Mouse (Mus musculus) layer of hippocampus, adult 11-12 months (tissue): Measurements from ENCODE around the gene H2al1k.
"Not testable (repeated sequence)": the region's sequence is repeated elsewhere in the genome, so short reads cannot be mapped to it uniquely, and the experiment has no call there.

Experiments
- DNase-seq: peaks from one replicate; pipeline ENCODE4 v3.0.0; 2022; ENCODE audit warnings: low spot score

Gene H2al1k

DNA sequence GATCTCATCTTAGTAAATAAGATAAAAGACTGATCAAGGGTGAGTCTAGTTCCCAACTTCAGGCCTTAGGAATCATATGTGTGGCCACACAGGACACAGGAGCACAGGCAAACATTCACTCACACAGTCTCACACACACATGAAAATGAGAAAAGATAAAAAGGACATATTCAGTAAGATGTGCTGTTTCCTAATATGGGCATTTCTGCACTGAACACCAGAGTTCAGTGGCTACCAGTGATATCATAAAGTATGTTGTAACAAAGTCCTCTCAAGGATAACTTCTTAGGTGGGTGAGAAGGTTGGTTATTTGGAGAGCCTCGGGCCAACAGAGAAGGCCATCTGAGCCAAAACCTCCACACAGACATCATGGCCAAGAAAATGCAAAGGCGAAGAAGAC is at the start of gene H2al1k:
TSS of gene H2al1k (plus strand) at position 301 of the 400 bp plus-strand sequence.
- DNase-seq: not testable (repeated sequence)

DNA sequence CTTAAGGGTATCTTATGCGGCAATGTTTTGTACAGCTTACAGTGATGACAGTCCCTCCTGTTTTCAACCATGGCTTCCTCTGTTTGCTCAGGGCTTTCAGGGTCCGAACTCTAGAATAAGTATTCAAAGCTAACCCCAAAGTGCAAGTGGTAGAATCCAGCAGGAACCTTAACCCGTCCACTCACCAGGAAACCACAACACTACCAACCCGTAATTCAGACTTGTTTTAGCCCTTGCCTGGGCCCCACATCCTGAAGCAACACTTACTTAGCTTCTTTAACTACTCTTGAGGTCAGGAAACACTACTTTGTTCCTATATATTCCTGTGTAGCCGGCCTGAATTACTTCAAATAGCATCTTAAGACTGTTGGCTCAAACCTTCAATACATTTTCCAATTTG is 47.6 kb upstream of the H2al1k start:
- no peak for DNase-seq

GRCm38 (mm10) chrX:9303455-9303854 is 47.0 kb upstream of the H2al1k start:
- no peak for DNase-seq

- not testable (repeated sequence) for DNase-seq
Observed at GRCm38 (mm10) chrX:9316457-9316856, 34.0 kb upstream of the H2al1k start.

- DNase-seq: not testable (repeated sequence)
Observed at GRCm38 (mm10) chrX:9327954-9328353, 22.5 kb upstream of the H2al1k start.

DNA sequence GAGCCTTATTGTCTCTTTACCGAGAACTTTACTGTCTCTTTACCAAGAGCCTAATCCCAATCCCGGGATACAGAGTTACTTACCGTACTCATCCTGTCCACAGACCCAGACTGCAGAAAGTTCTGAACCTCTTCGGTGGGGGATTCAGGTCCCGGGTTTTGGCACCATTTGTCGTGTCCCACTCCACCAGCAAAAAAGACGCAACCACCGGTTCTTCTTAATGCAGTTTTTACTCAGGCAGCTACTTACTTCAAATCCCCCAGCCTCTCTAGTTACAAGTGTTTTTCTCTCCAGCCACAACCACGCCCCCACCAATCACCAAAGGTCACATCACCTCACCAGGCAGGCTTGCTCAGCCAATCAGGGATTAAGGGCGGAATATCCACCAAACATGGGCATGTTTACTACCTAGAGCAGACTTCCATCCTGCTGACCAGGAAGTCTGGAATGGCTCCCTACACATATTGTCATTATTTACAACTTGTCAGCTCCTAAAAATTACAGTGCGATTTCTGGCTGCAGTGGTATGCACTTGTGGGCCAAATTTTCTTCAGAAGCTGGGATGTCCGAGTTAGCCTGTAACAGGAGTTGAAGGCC is 18.0 kb upstream of the H2al1k start:
- DNase-seq: not testable (repeated sequence)

- peak; percentile 10 for DNase-seq
Observed at GRCm38 (mm10) chrX:9333035-9333434, 17.4 kb upstream of the H2al1k start.

DNA sequence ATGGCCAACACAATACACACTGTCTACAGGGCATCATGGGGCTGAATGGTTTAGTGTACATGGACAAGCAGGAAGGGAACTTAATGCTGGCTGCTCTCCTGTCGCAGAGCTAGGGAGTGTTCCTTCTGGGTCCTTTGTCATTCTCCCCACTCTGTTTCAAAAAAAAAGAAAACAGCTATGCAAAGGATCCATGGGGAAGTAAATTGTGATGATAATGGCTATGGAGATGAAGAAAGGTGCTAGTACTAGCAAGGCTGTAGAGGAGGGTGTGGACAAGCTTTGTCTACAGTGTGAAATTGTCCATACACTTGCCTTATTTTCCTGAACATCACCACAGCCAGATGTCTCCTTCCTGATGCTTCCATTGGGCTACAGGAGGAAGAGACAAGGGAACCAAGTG is 15.4 kb upstream of the H2al1k start:
- not testable (repeated sequence) for DNase-seq

- peak; percentile 21 for DNase-seq
Observed at GRCm38 (mm10) chrX:9374012-9374411, 23.6 kb downstream of the H2al1k start.

DNA sequence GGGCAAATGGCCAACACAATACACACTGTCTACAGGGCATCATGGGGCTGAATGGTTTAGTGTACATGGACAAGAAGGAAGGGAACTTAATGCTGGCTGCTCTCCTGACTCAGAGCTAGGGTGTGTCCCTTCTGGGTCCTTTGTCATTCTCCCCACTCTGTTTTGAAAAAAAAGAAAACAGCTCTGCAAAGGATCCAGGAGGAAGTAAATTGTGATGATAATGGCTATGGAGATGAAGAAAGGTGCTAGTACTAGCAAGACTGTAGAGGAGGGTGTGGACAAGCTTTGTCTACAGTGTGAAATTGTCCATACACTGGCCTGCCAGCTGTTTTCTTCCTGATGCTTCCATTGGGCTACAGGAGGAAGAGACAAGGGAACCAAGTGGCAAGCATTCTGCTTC is 25.5 kb downstream of the H2al1k start:
- DNase-seq: not testable (repeated sequence)
